Mouse (Mus musculus) stomach, embryonic 14.5 days (tissue): ENCODE data around the gene Paqr4. TPM values are rescaled to one million over a fixed set of nuclear protein-coding genes. Genes with fewer than 3 reads are reported as not detected.
"Not testable (repeated sequence)": the region's sequence is repeated elsewhere in the genome, so short reads cannot be mapped to it uniquely, and the experiment has no call there.

Source experiments
- ATAC-seq: fragments of 200-750 bp; cut with Nextera tagmentation; 2 replicates; pipeline ENCODE4 v1.8.0; 2017; ENCODE audit warnings: low read depth, moderate TSS enrichment; ENCODE audit not compliant: insufficient number of reproducible peaks, insufficient read depth, low FRiP score
- H3K27ac ChIP-seq: fragments of 300-500 bp; sonication (generic); 2 replicates; pipeline ENCODE4 v1.5.1; 2014; ENCODE audit warnings: mild to moderate bottlenecking, low read length, moderate library complexity, mixed read lengths
- H3K27me3 ChIP-seq: fragments of 300-500 bp; sonication (generic); 2 replicates; pipeline ENCODE4 v1.6.1; 2014; ENCODE audit warnings: low read length, control low read depth, mixed read lengths; ENCODE audit not compliant: control insufficient read depth, insufficient read depth
- H3K36me3 ChIP-seq: fragments of 300-500 bp; sonication (generic); 2 replicates; pipeline ENCODE4 v1.6.1; 2014; ENCODE audit warnings: mild to moderate bottlenecking, control low read depth, low read length, moderate library complexity, mixed read lengths; ENCODE audit not compliant: control insufficient read depth, insufficient read depth
- H3K4me1 ChIP-seq: fragments of 300-500 bp; sonication (generic); 2 replicates; pipeline ENCODE4 v1.6.1; 2014; ENCODE audit warnings: low read length, control low read depth, mixed read lengths; ENCODE audit not compliant: control insufficient read depth, insufficient read depth
- H3K4me2 ChIP-seq: fragments of 300-500 bp; sonication (generic); replicated peaks from 2 replicates; pipeline ENCODE4 v1.6.1; 2014; ENCODE audit warnings: low read depth, low read length, control low read depth
- H3K4me3 ChIP-seq: fragments of 300-500 bp; sonication (generic); 2 replicates; pipeline ENCODE4 v1.5.1; 2014; ENCODE audit warnings: low read depth, low read length, control low read depth
- H3K9ac ChIP-seq: fragments of 300-500 bp; sonication (generic); replicated peaks from 2 replicates; pipeline ENCODE4 v1.6.1; 2014; ENCODE audit warnings: low read depth, mild to moderate bottlenecking, control low read depth, low read length, moderate library complexity, mixed read lengths
- H3K9me3 ChIP-seq: fragments of 300-500 bp; sonication (generic); 2 replicates; pipeline ENCODE4 v1.6.1; 2016; ENCODE audit warnings: low read depth, low read length, control low read depth; ENCODE audit not compliant: control insufficient read depth
- WGBS: fragments of 180-500 bp; shearing (Covaris S2); extraction: QIAGEN DNeasy Blood & Tissue Kit; methylation state at CpG from one replicate; pipeline ENCODE4 v1.1.7; 2014; 5-methylcytosine and 5-hydroxymethylcytosine counted together
- polyA plus RNA-seq: library from polyadenylated mRNA; unstranded; fragments of >200 nt; fragmentation: Nextera tagmentation; extraction: Ambion mirVana; gene quantifications from 2 replicates; pipeline ENCODE4 v1.2.1, GENCODE M21; 2014

The Paqr4 gene
- polyA plus RNA-seq, 1 experiment from 2014 or later = 24.7 TPM

DNA sequence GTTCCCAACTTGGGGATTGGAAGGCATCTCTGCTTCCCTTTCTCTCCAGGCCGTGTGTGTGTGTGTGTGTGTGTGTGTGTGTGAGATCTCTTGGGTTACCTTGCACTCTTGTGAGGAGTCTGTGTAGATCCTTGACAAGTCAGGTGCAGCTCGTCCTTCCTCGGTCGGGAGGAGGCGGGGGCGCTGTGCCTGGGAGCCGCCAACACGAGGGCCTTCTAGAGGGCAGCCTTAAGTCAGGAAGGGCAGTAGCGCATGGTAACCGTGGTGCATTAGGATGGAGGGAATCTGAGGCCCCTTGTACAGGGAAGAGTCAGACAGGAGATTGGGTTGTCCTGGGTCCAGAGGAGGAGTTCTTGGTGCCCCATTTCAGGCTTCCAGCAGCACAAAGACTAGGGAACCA lies 35.5 kb upstream of the Paqr4 start:
- no peaks in the 10 kb centered on the region for H3K9me3 ChIP-seq
- WGBS = 75% methylated on average over 10 of the region's 10 CpGs

GRCm38 (mm10) chr17:23774090-23774489 lies 33.4 kb upstream of the Paqr4 start:
- H3K27ac ChIP-seq = no peak overlapping the region
- H3K27me3 ChIP-seq = no peaks in the 10 kb centered on the region
- H3K36me3 ChIP-seq = no peaks in the 10 kb centered on the region
- H3K4me2 ChIP-seq = no peak overlapping the region
- no peaks in the 10 kb centered on the region for H3K9me3 ChIP-seq
- no peak overlapping the region for H3K4me3 ChIP-seq
- ATAC-seq = 0 out of 2 replicates have a peak, but pooled peaks have one; percentile 33
- WGBS = 4% methylated on average over 12 of the region's 12 CpGs
- no peak overlapping the region for H3K9ac ChIP-seq
- peaks cover 5% of the 10 kb centered on the region; the same call in 1 of the 2 replicates for H3K4me1 ChIP-seq

More for the DNA sequence above, 35.5 kb upstream of the Paqr4 start:
- H3K27me3 ChIP-seq = no peaks in the 10 kb centered on the region
- no peak for ATAC-seq
- no peaks in the 10 kb centered on the region for H3K4me1 ChIP-seq
- no peaks in the 10 kb centered on the region for H3K36me3 ChIP-seq
- no peak overlapping the region for H3K4me2 ChIP-seq
- H3K4me3 ChIP-seq = no peak overlapping the region
- H3K9ac ChIP-seq = no peak overlapping the region
- H3K27ac ChIP-seq = no peak overlapping the region

DNA sequence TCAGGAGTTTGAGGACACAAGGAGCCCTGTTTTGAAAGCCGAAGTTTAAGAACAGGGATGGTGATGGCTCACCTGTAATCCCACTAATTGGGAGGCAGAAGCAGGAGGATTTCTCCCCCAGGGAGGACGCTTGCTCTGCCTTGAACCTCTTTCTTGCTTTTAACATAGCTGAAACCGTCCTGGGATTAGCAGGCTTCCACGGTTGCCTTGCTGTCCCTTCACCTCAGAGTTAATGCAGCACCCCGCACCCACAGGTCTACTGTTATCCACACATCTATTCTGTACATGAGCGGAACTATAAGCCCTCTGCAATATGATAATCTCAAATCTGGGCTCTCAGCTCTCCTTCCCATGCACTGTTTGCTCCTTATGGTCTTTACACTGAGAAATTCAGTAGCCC lies 33.0 kb upstream of the Paqr4 start:
- no peaks in the 10 kb centered on the region for H3K36me3 ChIP-seq
- no peak overlapping the region for H3K4me3 ChIP-seq
- H3K4me2 ChIP-seq = no peak overlapping the region
- no peak overlapping the region for H3K27ac ChIP-seq
- WGBS = 70% methylated on average over 6 of the region's 6 CpGs
- H3K9me3 ChIP-seq = no peaks in the 10 kb centered on the region
- H3K27me3 ChIP-seq = no peaks in the 10 kb centered on the region
- ATAC-seq = no peak
- H3K4me1 ChIP-seq = peaks cover 5% of the 10 kb centered on the region; the same call in 1 of the 2 replicates
- H3K9ac ChIP-seq = no peak overlapping the region

DNA sequence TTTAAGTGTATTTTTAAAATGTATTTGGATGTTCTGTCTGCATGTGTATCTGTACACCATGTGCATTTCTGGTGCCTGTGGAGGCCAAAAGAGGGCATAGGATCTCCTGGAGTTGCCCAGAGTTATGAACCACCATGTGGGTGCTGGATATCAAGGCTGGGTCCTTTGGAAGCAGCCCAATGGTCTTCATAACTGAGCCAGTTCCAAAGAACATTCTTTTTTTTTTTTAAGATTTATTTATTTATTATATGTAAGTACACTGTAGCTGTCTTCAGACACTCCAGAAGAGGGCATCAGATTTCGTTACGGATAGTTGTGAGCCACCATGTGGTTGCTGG lies 31.5 kb upstream of the Paqr4 start:
- H3K27ac ChIP-seq, ATAC-seq, H3K4me3 ChIP-seq, H3K36me3 ChIP-seq, H3K9me3 ChIP-seq, H3K9ac ChIP-seq, H3K27me3 ChIP-seq, H3K4me1 ChIP-seq: not testable (repeated sequence)
- 65% methylated on average over 2 of the region's 2 CpGs for WGBS
- 0 out of 2 replicates have a peak overlapping the region, but pooled peaks have one; percentile 78 for H3K4me2 ChIP-seq

DNA sequence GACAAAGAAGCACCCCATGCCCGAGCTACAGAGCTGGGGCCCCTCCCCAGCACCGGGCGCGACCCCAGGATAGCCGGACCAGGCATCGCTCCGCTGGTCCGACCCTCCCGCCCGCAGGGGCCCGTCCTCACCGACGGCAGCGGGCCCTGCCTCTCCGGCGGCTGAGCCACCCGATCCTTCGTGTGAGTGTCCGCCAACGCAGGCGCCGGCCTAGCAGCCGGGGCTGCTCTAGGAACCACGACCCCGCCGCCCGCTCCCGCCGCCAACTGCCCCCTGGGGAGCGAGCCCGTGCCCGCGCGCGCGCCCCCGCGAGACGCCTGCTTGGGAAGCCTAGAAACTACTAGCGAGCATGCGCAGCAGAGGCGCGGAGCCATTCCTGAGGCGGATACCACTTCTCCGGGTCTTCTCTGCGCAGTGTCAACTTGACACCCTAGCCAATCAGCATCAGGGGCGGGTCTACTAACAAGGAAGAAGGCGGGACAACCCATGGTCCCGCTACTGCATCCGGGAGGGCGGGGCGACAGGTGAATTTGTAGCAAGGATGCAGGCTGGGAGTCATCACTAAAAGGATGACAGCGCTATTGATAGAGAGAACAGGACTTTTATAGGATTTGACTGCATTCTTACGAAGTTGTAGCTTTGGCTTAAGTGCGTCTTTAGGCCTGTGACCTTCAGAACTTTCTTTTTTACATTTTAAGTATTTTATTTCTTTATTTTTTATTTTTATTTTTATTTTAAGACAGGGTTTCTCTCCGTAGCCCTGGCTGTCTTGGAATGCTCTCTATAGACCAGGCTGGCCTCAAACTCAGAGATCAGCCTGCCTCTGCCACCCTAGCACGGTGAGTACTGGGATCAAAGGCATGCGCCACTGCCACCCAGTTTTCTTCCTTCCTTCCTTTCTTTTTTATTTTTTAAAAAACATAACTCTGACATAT lies 30.9 kb upstream of the Paqr4 start, which contains the start of gene Flywch1:
Flywch1 (minus strand) TSS at position 319 of the 935 bp plus-strand sequence.
- Histone ChIP-seq H3K4me2 (peak within 1 kb of the TSS; percentile 78), H3K9me3 (no peaks in the 10 kb centered on the region), H3K4me3 (peak within 1 kb of the TSS; percentile 85), H3K9ac (peak within 1 kb of the TSS; percentile 90), H3K27ac (peak within 1 kb of the TSS; percentile 67; the same call in 1 of the 2 replicates), H3K27me3 (no peaks in the 10 kb centered on the region), H3K4me1 (peaks cover 5% of the 10 kb centered on the region; the same call in 1 of the 2 replicates), H3K36me3 (no peaks in the 10 kb centered on the region; the same call in none of the 2 replicates)
- ATAC-seq = peak; percentile 100
- WGBS = 4% methylated on average over 50 of the region's 58 CpGs

DNA sequence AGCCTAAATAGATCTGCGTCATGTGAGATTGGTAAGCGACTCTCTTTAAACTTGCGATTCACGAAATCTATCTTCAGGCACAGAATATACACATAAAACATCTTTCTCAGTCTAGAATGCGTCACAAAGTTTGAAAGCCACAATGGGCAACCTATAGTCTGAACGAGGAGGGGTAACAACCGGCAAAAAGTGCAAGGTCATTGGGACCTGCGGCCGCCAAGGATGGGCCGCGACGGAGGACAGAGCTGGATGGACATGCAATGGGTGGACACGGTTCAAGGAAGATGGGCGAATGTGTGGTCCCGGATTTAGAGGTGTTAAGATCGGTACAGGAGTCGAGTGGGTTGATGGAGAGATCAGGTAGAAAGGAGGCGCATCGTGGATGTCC lies 30.2 kb upstream of the Paqr4 start:
- Histone ChIP-seq H3K27ac (peak overlapping the region; percentile 67; the same call in 1 of the 2 replicates), H3K4me1 (peaks cover 5% of the 10 kb centered on the region; the same call in 1 of the 2 replicates), H3K4me3 (peak overlapping the region; percentile 85), H3K27me3 (no peaks in the 10 kb centered on the region), H3K4me2 (peak overlapping the region; percentile 78), H3K9me3 (no peaks in the 10 kb centered on the region), H3K36me3 (no peaks in the 10 kb centered on the region; the same call in none of the 2 replicates), H3K9ac (peak overlapping the region; percentile 90)
- ATAC-seq = no peak
- under 1% methylated on average over 18 of the region's 19 CpGs for WGBS

GRCm38 (mm10) chr17:23770493-23770892 lies 29.8 kb upstream of the Paqr4 start:
- peak overlapping the region; percentile 78 for H3K4me2 ChIP-seq
- H3K4me1 ChIP-seq = peaks cover 5% of the 10 kb centered on the region; the same call in 1 of the 2 replicates
- peak overlapping the region; percentile 90 for H3K9ac ChIP-seq
- no peaks in the 10 kb centered on the region; the same call in none of the 2 replicates for H3K36me3 ChIP-seq
- H3K27me3 ChIP-seq = no peaks in the 10 kb centered on the region
- H3K27ac ChIP-seq = no peak overlapping the region
- WGBS = 26% methylated on average over 2 of the region's 2 CpGs
- no peak for ATAC-seq
- peak overlapping the region; percentile 85 for H3K4me3 ChIP-seq
- H3K9me3 ChIP-seq = no peaks in the 10 kb centered on the region

- 90% methylated on average over 11 of the region's 11 CpGs for WGBS
- Histone ChIP-seq H3K9me3 (no peaks in the 10 kb centered on the region), H3K36me3 (peaks cover 27% of the 10 kb centered on the region), H3K9ac (no peak overlapping the region), H3K4me1 (no peaks in the 10 kb centered on the region), H3K27ac (no peak overlapping the region), H3K27me3 (no peaks in the 10 kb centered on the region), H3K4me2 (no peak overlapping the region), H3K4me3 (no peak overlapping the region)
- ATAC-seq = no peak
These were observed 22.3 kb upstream of the Paqr4 start for GRCm38 (mm10) chr17:23762976-23763375.
